Mouse (Mus musculus): ENCODE results near the gene Sgpp2. TPM values are rescaled to one million over a fixed set of nuclear protein-coding genes. Genes with fewer than 3 reads are reported as not detected.

Sgpp2 gene
- polyA plus RNA-seq, 1 experiment from 2014 or later, result 2.1 TPM

DNA sequence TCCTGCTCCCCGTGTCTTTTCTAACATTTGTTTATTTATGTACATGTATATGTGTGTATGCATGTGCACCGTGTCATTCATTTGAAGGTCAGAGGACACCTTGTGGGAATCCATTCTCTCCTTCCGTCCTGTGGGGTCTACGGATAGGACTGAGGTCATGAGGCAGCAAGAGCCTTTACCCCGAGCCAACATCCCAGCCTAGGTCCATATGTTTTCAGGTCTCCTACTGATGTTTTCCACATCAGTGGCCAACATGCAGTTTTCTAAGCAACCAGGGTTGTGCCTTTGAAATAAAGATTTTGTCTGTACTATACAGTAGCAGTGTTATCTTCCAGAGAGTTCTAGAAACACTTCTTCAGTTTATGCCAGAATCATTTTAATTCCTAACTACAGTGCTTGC is 63.7 kb downstream of the Sgpp2 start:
- 87% methylated on average over 5 of the region's 5 CpGs for WGBS
- H3K4me1 ChIP-seq (replicated peaks), result peaks cover 9% of the 10 kb centered on the region
- no peaks in the 10 kb centered on the region for H3K27me3 ChIP-seq
- H3K4me3 ChIP-seq, result no peak overlapping the region
- H3K27ac ChIP-seq (replicated peaks), result no peak overlapping the region
- H3K4me2 ChIP-seq, result no peak overlapping the region
- ATAC-seq (ENCODE audit: low FRiP score, low read depth), result no peak
- no peaks in the 10 kb centered on the region for H3K36me3 ChIP-seq
- no peaks in the 10 kb centered on the region for H3K9me3 ChIP-seq
- no peak overlapping the region for H3K9ac ChIP-seq

DNA sequence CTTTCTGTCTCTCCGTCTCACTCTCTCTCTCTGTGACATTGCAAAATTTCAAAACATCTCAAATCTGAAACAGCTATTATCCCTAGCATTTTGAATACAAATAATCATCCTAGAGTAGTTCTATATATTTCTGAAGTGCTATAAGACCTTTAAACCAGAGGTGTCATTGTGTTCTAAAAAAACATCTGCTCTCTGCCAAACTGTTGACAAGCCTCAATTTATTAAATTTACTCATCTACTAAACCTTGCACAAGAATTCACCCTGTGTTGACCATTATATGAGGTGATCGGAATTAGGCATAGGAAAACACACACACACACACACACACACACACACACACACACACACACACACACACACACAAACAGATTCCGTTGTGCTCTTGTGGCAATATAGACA is 64.9 kb downstream of the Sgpp2 start:
- Histone ChIP-seq H3K4me1 (replicated peaks) (peaks cover 9% of the 10 kb centered on the region), H3K9ac (no peak overlapping the region), H3K9me3 (no peaks in the 10 kb centered on the region), H3K4me2 (no peak overlapping the region), H3K4me3 (no peak overlapping the region), H3K36me3 (no peaks in the 10 kb centered on the region), H3K27ac (replicated peaks) (no peak overlapping the region), H3K27me3 (no peaks in the 10 kb centered on the region)
- 92% methylated on average over 3 of the region's 3 CpGs for WGBS
- ATAC-seq (ENCODE audit: low FRiP score, low read depth), result no peak

DNA sequence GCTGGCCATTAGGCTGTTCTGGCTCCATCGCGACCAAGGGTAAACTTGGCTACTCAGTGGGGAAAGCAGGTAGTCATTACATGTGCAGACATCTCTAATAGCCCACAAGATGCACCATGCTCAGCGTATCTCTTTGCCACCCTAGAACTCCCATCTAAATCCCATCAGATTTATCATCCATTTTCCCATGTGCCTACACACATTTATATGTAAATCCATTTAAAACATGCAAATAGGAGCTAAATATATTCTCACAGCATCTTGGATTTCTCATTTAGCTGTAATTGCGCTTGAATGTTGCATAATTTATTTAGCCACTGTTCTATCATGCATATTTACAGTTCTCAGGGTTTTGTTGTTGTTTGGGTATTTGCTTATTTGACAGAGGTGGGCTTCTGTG is 70.8 kb downstream of the Sgpp2 start:
- WGBS, result 80% methylated on average over 4 of the region's 4 CpGs
- Histone ChIP-seq H3K4me1 (replicated peaks) (no peaks in the 10 kb centered on the region), H3K4me2 (no peak overlapping the region), H3K36me3 (no peaks in the 10 kb centered on the region), H3K4me3 (no peak overlapping the region), H3K27ac (replicated peaks) (no peak overlapping the region), H3K9me3 (no peaks in the 10 kb centered on the region), H3K27me3 (no peaks in the 10 kb centered on the region), H3K9ac (no peak overlapping the region)
- no peak for ATAC-seq (ENCODE audit: low FRiP score, low read depth)

DNA sequence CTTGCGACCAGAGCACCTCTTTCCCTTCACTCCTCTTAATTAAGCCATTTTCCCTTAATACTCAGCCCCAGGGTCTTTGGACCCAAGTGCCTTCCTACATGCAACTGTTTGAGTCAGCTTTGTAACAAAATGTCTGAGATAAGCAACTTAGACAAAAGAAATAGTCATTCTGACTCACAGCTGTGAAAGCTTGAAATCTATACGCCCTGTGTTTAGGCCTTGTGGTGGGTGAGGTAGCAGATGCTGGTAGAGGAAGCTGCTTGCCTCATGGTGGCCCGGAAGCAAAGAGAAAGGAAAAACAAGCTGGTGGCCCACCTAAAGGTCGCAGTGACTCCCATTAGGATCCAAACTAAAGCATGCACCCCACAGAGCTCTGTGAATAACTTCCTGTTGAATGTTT is 77.7 kb downstream of the Sgpp2 start:
- Histone ChIP-seq H3K4me1 (replicated peaks) (no peaks in the 10 kb centered on the region), H3K9ac (no peak overlapping the region), H3K9me3 (no peaks in the 10 kb centered on the region), H3K27ac (replicated peaks) (no peak overlapping the region), H3K27me3 (no peaks in the 10 kb centered on the region), H3K4me2 (no peak overlapping the region), H3K36me3 (no peaks in the 10 kb centered on the region), H3K4me3 (no peak overlapping the region)
- no peak for ATAC-seq (ENCODE audit: low FRiP score, low read depth)
- WGBS, result 62% methylated on average over 4 of the region's 4 CpGs

DNA sequence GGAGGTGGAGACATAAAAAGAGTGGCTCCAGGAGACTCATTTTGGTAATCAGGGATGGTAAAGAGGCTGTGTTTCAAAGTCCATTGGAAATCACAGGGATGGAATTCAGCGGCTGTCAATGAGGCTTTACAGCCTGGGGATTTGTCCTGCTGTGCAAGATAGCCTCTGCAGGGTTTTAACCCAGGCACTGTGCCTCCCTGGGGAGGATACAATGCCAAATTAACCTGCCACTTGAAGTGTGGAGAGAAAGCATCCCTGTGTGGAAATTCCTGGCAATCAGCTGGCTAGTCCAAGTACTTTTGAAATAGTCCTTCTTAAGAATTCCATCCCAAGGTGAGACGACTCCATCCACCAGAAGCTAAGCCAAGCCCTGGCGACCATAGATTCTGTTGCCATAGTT is 78.7 kb downstream of the Sgpp2 start:
- Histone ChIP-seq H3K9ac (no peak overlapping the region), H3K4me3 (no peak overlapping the region), H3K9me3 (no peaks in the 10 kb centered on the region), H3K4me2 (no peak overlapping the region), H3K4me1 (replicated peaks) (no peaks in the 10 kb centered on the region), H3K27ac (replicated peaks) (no peak overlapping the region), H3K36me3 (no peaks in the 10 kb centered on the region), H3K27me3 (no peaks in the 10 kb centered on the region)
- WGBS, result 10% methylated on average over 3 of the region's 3 CpGs
- no peak for ATAC-seq (ENCODE audit: low FRiP score, low read depth)

DNA sequence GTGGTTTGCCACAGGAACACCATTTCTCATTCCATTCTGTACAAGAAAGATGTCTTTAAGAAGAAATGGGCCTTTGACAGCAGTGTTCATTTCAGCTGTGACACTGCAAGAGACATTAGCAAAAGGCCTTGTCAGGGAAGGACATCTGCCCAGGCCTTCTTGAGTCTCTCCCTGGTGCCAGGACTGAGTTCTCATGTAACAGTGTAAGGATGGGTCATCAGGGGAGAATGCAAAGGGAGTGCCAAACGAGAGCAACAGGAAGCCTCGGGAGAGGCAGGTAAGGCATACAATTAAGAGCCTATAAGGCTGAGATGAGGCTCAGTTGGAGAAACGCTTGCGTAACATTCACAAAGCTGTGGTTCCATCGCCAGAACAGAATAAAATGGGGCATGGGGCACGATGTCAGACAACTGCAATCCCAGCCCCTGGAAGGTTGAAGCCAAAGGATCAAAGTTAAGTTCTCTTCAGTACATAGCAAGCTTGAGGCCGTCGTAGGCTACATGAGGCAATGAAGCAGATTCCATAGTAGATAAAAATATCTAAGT is 85.1 kb downstream of the Sgpp2 start:
- Histone ChIP-seq H3K4me1 (replicated peaks) (peaks cover 7% of the 10 kb centered on the region; the same call in 1 of the 2 replicates), H3K27me3 (no peaks in the 10 kb centered on the region), H3K9me3 (no peaks in the 10 kb centered on the region), H3K36me3 (no peaks in the 10 kb centered on the region), H3K9ac (no peak overlapping the region), H3K4me2 (no peak overlapping the region), H3K27ac (replicated peaks) (no peak overlapping the region), H3K4me3 (no peak overlapping the region)
- WGBS, result 69% methylated on average over 8 of the region's 8 CpGs
- no peak for ATAC-seq (ENCODE audit: low FRiP score, low read depth)

DNA sequence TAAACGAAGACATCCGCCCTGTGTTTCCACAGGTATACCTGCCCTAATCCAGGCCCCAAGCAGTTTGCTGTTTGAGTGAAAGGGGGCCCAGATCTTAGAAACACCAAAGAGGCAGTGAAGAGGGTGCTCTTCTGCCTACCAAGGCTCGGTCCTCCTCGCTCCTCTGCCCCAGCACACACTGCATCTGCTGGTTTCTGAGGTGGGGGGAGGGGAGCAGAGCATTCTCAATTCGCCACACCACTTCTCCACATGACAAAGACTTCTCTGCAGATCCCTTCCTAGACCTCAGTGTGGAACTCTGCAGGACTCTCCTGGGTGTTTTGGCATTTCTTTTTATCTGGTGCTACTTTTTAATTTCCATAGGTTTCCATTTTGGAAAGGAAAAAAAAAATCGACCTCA is 85.6 kb downstream of the Sgpp2 start:
- no peak overlapping the region for H3K27ac ChIP-seq (replicated peaks)
- WGBS, result 38% methylated on average over 6 of the region's 6 CpGs
- H3K4me1 ChIP-seq (replicated peaks), result peaks cover 7% of the 10 kb centered on the region; the same call in 1 of the 2 replicates

DNA sequence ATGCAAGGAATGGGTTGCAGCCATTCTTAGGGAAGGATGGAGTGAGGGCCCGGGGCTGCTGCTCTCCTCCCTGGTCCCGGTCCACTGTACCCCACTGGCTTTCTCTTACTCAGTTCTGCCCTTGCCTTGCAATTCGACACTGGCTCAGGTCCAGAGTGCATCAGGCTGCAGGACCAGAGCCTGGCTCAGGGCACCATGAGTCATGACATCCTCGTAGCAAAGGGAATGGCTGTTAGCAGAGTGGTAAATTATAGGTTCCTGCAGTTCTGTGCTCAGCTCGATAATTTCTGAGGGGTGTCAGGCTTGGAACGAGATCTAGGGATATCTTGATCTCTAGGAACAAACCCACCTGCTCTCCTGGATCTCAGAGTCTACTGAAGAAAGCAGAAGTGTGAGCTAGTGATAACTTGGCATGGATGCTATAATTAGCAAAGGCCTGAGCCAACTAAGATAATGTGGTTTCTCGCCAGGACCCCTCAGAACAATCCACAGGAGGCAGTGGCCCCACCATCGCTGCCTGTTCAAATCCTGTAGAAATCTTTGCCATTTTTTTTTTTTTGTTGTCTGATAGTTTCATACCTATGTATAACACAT is 86.3 kb downstream of the Sgpp2 start:
- H3K36me3 ChIP-seq, result no peaks in the 10 kb centered on the region
- 34% methylated on average over 8 of the region's 8 CpGs for WGBS
- no peak for ATAC-seq (ENCODE audit: low FRiP score, low read depth)

More for the DNA sequence above, 85.6 kb downstream of the Sgpp2 start:
- ATAC-seq (ENCODE audit: low FRiP score, low read depth), result no peak
- Histone ChIP-seq H3K4me2 (no peak overlapping the region), H3K9me3 (no peaks in the 10 kb centered on the region), H3K9ac (no peak overlapping the region), H3K36me3 (no peaks in the 10 kb centered on the region), H3K4me3 (no peak overlapping the region), H3K27me3 (no peaks in the 10 kb centered on the region)

DNA sequence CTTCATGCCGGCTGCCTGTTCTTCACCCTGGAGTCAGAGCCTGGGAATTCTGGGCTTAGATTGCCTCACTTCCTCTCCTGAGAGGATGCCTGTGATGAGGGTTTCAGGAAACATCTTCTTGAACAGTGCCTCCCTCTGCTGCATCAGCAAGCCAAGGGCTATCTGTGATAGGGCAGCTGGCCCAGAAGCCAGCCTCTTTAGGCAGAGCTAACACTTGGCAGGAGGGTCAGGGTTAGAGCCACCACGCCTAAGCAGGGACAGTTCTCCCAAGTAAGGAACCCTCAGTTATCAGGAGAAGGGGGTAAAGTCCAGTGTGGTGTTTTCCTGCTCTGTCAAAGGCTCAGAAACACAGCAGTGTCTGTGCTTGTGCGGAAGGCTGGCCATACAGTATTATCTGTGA is 89.6 kb downstream of the Sgpp2 start:
- whole genome bisulfite sequencing, result 85% methylated on average over 3 of the region's 3 CpGs
- no peaks in the 10 kb centered on the region for H3K9me3 ChIP-seq
- ATAC-seq (ENCODE audit: low FRiP score, low read depth), result no peak
- no peak overlapping the region for H3K9ac ChIP-seq
- H3K4me2 ChIP-seq, result no peak overlapping the region
- no peaks in the 10 kb centered on the region for H3K36me3 ChIP-seq
- H3K4me1 ChIP-seq (replicated peaks), result peaks cover 7% of the 10 kb centered on the region; the same call in 1 of the 2 replicates
- H3K27ac ChIP-seq (replicated peaks), result no peak overlapping the region
- no peak overlapping the region for H3K4me3 ChIP-seq
- no peaks in the 10 kb centered on the region for H3K27me3 ChIP-seq

More for the DNA sequence above, 86.3 kb downstream of the Sgpp2 start:
- H3K4me2 ChIP-seq, result no peak overlapping the region
- no peaks in the 10 kb centered on the region for H3K27me3 ChIP-seq
- no peak overlapping the region for H3K4me3 ChIP-seq
- H3K4me1 ChIP-seq (replicated peaks), result peaks cover 7% of the 10 kb centered on the region; the same call in 1 of the 2 replicates
- no peak overlapping the region for H3K27ac ChIP-seq (replicated peaks)
- H3K9ac ChIP-seq, result no peak overlapping the region
- no peaks in the 10 kb centered on the region for H3K9me3 ChIP-seq

DNA sequence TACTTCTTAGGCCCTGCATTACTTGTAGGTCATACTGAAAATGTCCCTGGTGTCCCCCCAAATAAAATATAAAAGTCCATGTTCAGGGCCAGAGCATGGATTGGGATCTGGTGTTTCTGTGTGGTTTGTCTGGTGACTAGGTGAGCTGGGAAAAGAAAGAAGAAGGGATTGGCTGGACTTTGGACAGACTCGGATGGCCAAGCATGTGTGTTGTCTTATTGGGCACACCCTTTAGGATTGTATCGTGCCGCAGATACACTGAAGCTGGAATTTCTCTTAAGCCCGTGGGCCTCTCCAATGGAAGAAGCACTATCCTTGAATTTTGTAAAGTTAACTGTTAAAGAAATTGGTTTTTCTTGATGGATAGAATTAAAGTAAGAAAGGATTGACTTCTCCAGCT is 91.3 kb downstream of the Sgpp2 start:
- ATAC-seq (ENCODE audit: low FRiP score, low read depth), result no peak
- WGBS, result 90% methylated on average over 4 of the region's 4 CpGs
- Histone ChIP-seq H3K4me3 (no peak overlapping the region), H3K36me3 (no peaks in the 10 kb centered on the region), H3K4me2 (no peak overlapping the region), H3K27me3 (no peaks in the 10 kb centered on the region), H3K27ac (replicated peaks) (no peak overlapping the region), H3K9me3 (no peaks in the 10 kb centered on the region), H3K9ac (no peak overlapping the region), H3K4me1 (replicated peaks) (no peaks in the 10 kb centered on the region)

DNA sequence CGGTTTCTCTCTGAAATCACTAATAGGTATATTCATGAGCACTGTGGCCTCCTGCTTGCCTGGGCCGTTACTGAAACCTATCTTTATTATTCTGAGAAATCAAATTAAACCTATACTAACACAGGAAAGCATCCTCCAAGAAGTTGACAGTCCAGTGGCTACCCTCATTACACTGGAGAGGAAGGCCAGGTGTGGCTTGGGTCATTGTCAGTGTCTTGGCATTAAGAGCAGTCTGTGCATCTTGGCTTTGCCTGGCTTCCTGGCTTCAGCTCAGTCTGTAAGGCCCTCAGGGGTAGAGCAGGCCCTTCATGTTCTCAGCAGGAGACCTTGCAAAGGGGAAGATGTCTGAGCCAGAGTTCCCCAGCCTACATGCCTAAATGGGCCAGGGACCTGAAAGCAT is 99.3 kb downstream of the Sgpp2 start:
- 92% methylated on average over 2 of the region's 2 CpGs for WGBS
- Histone ChIP-seq H3K27ac (replicated peaks) (no peak overlapping the region), H3K36me3 (no peaks in the 10 kb centered on the region), H3K4me2 (no peak overlapping the region), H3K27me3 (0 out of 2 replicates have a peak, but pooled peaks cover 2% of the 10 kb centered on the region), H3K9ac (no peak overlapping the region), H3K4me3 (no peak overlapping the region), H3K4me1 (replicated peaks) (no peaks in the 10 kb centered on the region), H3K9me3 (no peaks in the 10 kb centered on the region)
- ATAC-seq (ENCODE audit: low FRiP score, low read depth), result no peak

DNA sequence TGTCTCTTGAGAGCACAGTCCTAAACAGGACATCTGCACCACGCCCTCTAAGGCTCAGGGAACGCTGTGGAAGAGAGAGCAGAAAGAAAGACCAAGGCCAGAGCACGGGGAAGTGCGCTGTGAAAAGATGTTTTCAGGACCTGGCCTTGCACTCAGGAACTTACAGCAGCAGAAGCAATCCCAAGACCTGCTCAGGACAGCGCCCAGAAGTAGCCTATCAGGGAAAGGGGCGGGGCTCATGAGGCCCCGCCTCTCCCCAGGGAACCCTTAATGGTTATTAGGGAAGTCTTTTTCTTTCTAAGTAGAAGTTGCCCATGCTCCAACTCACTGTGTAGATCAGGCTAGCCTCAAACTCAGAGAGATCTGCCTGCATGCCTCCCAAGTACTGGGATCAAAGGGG is 102.5 kb downstream of the Sgpp2 start:
- no peak for ATAC-seq (ENCODE audit: low FRiP score, low read depth)

DNA sequence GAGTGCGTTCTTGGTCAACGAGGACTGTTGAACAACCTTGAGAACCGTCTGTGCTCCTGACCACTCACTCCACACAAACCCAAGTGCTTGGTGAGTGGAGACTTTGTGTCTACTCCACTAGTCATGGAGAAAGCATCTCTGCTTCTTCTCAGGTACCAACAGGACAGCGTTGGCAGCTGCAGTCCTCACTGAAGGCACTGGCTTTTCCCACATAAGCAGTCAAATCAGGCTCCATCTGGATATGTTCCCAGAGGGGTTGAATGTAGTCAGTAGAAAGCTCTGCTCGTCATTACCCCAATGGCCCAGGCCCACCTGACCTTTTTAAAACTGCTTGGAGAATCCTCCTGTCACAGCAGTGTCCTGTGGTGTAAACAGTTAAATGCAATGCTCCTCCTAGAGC is 104.3 kb downstream of the Sgpp2 start:
- ATAC-seq (ENCODE audit: low FRiP score, low read depth), result no peak
- no peaks in the 10 kb centered on the region for H3K4me1 ChIP-seq (replicated peaks)
- no peak overlapping the region for H3K4me2 ChIP-seq
- H3K9me3 ChIP-seq, result no peaks in the 10 kb centered on the region
- no peak overlapping the region for H3K9ac ChIP-seq
- 88% methylated on average over 5 of the region's 5 CpGs for WGBS
- no peak overlapping the region for H3K27ac ChIP-seq (replicated peaks)
- no peaks in the 10 kb centered on the region for H3K36me3 ChIP-seq
- 0 out of 2 replicates have a peak, but pooled peaks cover 2% of the 10 kb centered on the region for H3K27me3 ChIP-seq
- no peak overlapping the region for H3K4me3 ChIP-seq

More for the DNA sequence above, 102.5 kb downstream of the Sgpp2 start:
- Histone ChIP-seq H3K27me3 (0 out of 2 replicates have a peak, but pooled peaks cover 2% of the 10 kb centered on the region), H3K27ac (replicated peaks) (no peak overlapping the region), H3K4me1 (replicated peaks) (no peaks in the 10 kb centered on the region), H3K9ac (no peak overlapping the region), H3K36me3 (no peaks in the 10 kb centered on the region), H3K4me2 (no peak overlapping the region), H3K9me3 (no peaks in the 10 kb centered on the region), H3K4me3 (no peak overlapping the region)
- WGBS, result 25% methylated on average over 7 of the region's 7 CpGs

All from hindbrain, embryonic 15.5 days (tissue).